Mouse (Mus musculus): Measurements from ENCODE around the gene Cib3. TPM values are rescaled to one million over a fixed set of nuclear protein-coding genes. Genes with fewer than 3 reads are reported as not detected.

Gene Cib3
- polyA plus RNA-seq, 1 experiment from 2014 or later, result not detected

- Histone ChIP-seq H3K36me3 (ENCODE audit: insufficient read depth, low read length) (no peaks in the 10 kb centered on the region), H3K27ac (no peak overlapping the region), H3K4me3 (replicated peaks; ENCODE audit: low read depth, low read length) (no peak overlapping the region), H3K9ac (ENCODE audit: low read depth, low read length) (no peak overlapping the region), H3K4me2 (ENCODE audit: low read length) (no peak overlapping the region), H3K4me1 (replicated peaks; ENCODE audit: insufficient read depth, low read length) (no peaks in the 10 kb centered on the region), H3K27me3 (ENCODE audit: insufficient read depth, low read length) (no peaks in the 10 kb centered on the region), H3K9me3 (replicated peaks; ENCODE audit: low read length) (no peaks in the 10 kb centered on the region)
- TF ChIP-seq CTCF (IDR thresholded peaks at IDR 0.05; ENCODE audit: low read depth), result no peak
- WGBS, result 89% methylated on average over 2 of the region's 2 CpGs
- no peak for DNase-seq (ENCODE audit: low spot score)
- no peak for ATAC-seq (replicated peaks; ENCODE audit: low FRiP score, low read depth)
These were observed 22.5 kb downstream of the Cib3 start for GRCm38 (mm10) chr8:72190215-72190539.

GRCm38 (mm10) chr8:72189417-72190214 is 23.0 kb downstream of the Cib3 start, which contains the start of gene Hsh2d:
TSS of gene Hsh2d (plus strand) at chr8:72189638.
- no peak within 1 kb of the TSS for H3K4me2 ChIP-seq (ENCODE audit: low read length)
- 64% methylated on average over 12 of the region's 12 CpGs for WGBS
- DNase-seq (ENCODE audit: low spot score) (no peak), ATAC-seq (replicated peaks; ENCODE audit: low FRiP score, low read depth) (0 out of 2 replicates have a peak, but pooled peaks have one; percentile 43)
- H3K36me3 ChIP-seq (ENCODE audit: insufficient read depth, low read length), result no peaks in the 10 kb centered on the region
- no peaks in the 10 kb centered on the region for H3K27me3 ChIP-seq (ENCODE audit: insufficient read depth, low read length)
- no peaks in the 10 kb centered on the region for H3K4me1 ChIP-seq (replicated peaks; ENCODE audit: insufficient read depth, low read length)
- H3K9me3 ChIP-seq (replicated peaks; ENCODE audit: low read length), result no peaks in the 10 kb centered on the region
- TF ChIP-seq CTCF (IDR thresholded peaks at IDR 0.05; ENCODE audit: low read depth), result 0 out of 2 replicates have a peak, but pooled peaks have one; percentile 5
- no peak within 1 kb of the TSS for H3K27ac ChIP-seq
- no peak within 1 kb of the TSS for H3K4me3 ChIP-seq (replicated peaks; ENCODE audit: low read depth, low read length)
- H3K9ac ChIP-seq (ENCODE audit: low read depth, low read length), result no peak within 1 kb of the TSS

GRCm38 (mm10) chr8:72187793-72188331 is 24.8 kb downstream of the Cib3 start:
- ATAC-seq (replicated peaks; ENCODE audit: low FRiP score, low read depth) (no peak), DNase-seq (ENCODE audit: low spot score) (no peak)
- no peaks in the 10 kb centered on the region for H3K9me3 ChIP-seq (replicated peaks; ENCODE audit: low read length)
- no peak overlapping the region for H3K27ac ChIP-seq
- no peaks in the 10 kb centered on the region for H3K4me1 ChIP-seq (replicated peaks; ENCODE audit: insufficient read depth, low read length)
- H3K9ac ChIP-seq (ENCODE audit: low read depth, low read length), result no peak overlapping the region
- H3K36me3 ChIP-seq (ENCODE audit: insufficient read depth, low read length), result no peaks in the 10 kb centered on the region
- no peak overlapping the region for H3K4me3 ChIP-seq (replicated peaks; ENCODE audit: low read depth, low read length)
- no peaks in the 10 kb centered on the region for H3K27me3 ChIP-seq (ENCODE audit: insufficient read depth, low read length)
- 78% methylated on average over 2 of the region's 2 CpGs for WGBS
- no peak overlapping the region for H3K4me2 ChIP-seq (ENCODE audit: low read length)
- TF ChIP-seq CTCF (IDR thresholded peaks at IDR 0.05; ENCODE audit: low read depth), result no peak

GRCm38 (mm10) chr8:72183554-72184202 is 29.0 kb downstream of the Cib3 start:
- 85% methylated on average over 2 of the region's 2 CpGs for WGBS
- H3K9me3 ChIP-seq (replicated peaks; ENCODE audit: low read length), result no peaks in the 10 kb centered on the region
- DNase-seq (ENCODE audit: low spot score) (no peak), ATAC-seq (replicated peaks; ENCODE audit: low FRiP score, low read depth) (no peak)
- no peaks in the 10 kb centered on the region for H3K4me1 ChIP-seq (replicated peaks; ENCODE audit: insufficient read depth, low read length)
- no peak overlapping the region for H3K4me2 ChIP-seq (ENCODE audit: low read length)
- H3K4me3 ChIP-seq (replicated peaks; ENCODE audit: low read depth, low read length), result no peak overlapping the region
- H3K27ac ChIP-seq, result no peak overlapping the region
- TF ChIP-seq CTCF (IDR thresholded peaks at IDR 0.05; ENCODE audit: low read depth), result no peak
- H3K9ac ChIP-seq (ENCODE audit: low read depth, low read length), result no peak overlapping the region
- H3K36me3 ChIP-seq (ENCODE audit: insufficient read depth, low read length), result peaks cover 19% of the 10 kb centered on the region; the same call in 1 of the 2 replicates
- H3K27me3 ChIP-seq (ENCODE audit: insufficient read depth, low read length), result no peaks in the 10 kb centered on the region

GRCm38 (mm10) chr8:72177346-72177925 is 35.2 kb downstream of the Cib3 start:
- 66% methylated on average over 5 of the region's 5 CpGs for WGBS
- Histone ChIP-seq H3K4me2 (ENCODE audit: low read length) (no peak overlapping the region), H3K4me3 (replicated peaks; ENCODE audit: low read depth, low read length) (no peak overlapping the region), H3K9ac (ENCODE audit: low read depth, low read length) (no peak overlapping the region), H3K27ac (no peak overlapping the region), H3K4me1 (replicated peaks; ENCODE audit: insufficient read depth, low read length) (no peaks in the 10 kb centered on the region), H3K27me3 (ENCODE audit: insufficient read depth, low read length) (no peaks in the 10 kb centered on the region), H3K9me3 (replicated peaks; ENCODE audit: low read length) (no peaks in the 10 kb centered on the region), H3K36me3 (ENCODE audit: insufficient read depth, low read length) (peaks cover 70% of the 10 kb centered on the region)
- DNase-seq (ENCODE audit: low spot score), result peak; percentile 83
- TF ChIP-seq CTCF (IDR thresholded peaks at IDR 0.05; ENCODE audit: low read depth), result peak; percentile 91
- ATAC-seq (replicated peaks; ENCODE audit: low FRiP score, low read depth), result peak; percentile 57; the same call in 1 of the 2 replicates

- peak; percentile 76 for ATAC-seq (replicated peaks; ENCODE audit: low FRiP score, low read depth)
- peaks cover 61% of the 10 kb centered on the region for H3K36me3 ChIP-seq (ENCODE audit: insufficient read depth, low read length)
These were observed 42.9 kb downstream of the Cib3 start for GRCm38 (mm10) chr8:72169681-72170249.

More at GRCm38 (mm10) chr8:72169681-72170249, 42.9 kb downstream of the Cib3 start:
- DNase-seq (ENCODE audit: low spot score), result no peak
- Histone ChIP-seq H3K27ac (no peak overlapping the region; the same call in 1 of the 2 replicates), H3K27me3 (ENCODE audit: insufficient read depth, low read length) (no peaks in the 10 kb centered on the region), H3K4me3 (replicated peaks; ENCODE audit: low read depth, low read length) (no peak overlapping the region), H3K4me2 (ENCODE audit: low read length) (no peak overlapping the region), H3K4me1 (replicated peaks; ENCODE audit: insufficient read depth, low read length) (no peaks in the 10 kb centered on the region), H3K9ac (ENCODE audit: low read depth, low read length) (no peak overlapping the region), H3K9me3 (replicated peaks; ENCODE audit: low read length) (no peaks in the 10 kb centered on the region)
- 73% methylated on average over 3 of the region's 3 CpGs for WGBS
- TF ChIP-seq CTCF (IDR thresholded peaks at IDR 0.05; ENCODE audit: low read depth), result no peak

Data from kidney, postnatal 0 days (tissue).